Mouse (Mus musculus) stomach, postnatal 0 days (tissue): ENCODE results near the gene Zfp110. TPM values are rescaled to one million over a fixed set of nuclear protein-coding genes. Genes with fewer than 3 reads are reported as not detected.
A peak's percentile ranks its signal among the peaks of the same experiment; 100 is the strongest.

Source experiments
- ATAC-seq: fragments of 200-750 bp; cut with Nextera tagmentation; 2 replicates; pipeline ENCODE4 v1.8.0; 2017; ENCODE audit not compliant: low FRiP score, low TSS enrichment
- DNase-seq: peaks from one replicate; pipeline ENCODE4 v3.0.0-alpha.2; 2016; ENCODE audit warnings: low spot score
- H3K27ac ChIP-seq: fragments of 300-500 bp; sonication (generic); replicated peaks from 2 replicates; pipeline ENCODE4 v1.5.1; 2014; ENCODE audit warnings: mild to moderate bottlenecking, control low read depth
- H3K27me3 ChIP-seq: fragments of 300-500 bp; sonication (generic); 2 replicates; pipeline ENCODE4 v1.6.1; 2014; ENCODE audit warnings: low read length; ENCODE audit not compliant: control insufficient read depth, insufficient read depth
- H3K36me3 ChIP-seq: fragments of 300-500 bp; sonication (generic); 2 replicates; pipeline ENCODE4 v1.6.1; 2014; ENCODE audit warnings: low read length, mixed read lengths; ENCODE audit not compliant: control insufficient read depth, insufficient read depth
- H3K4me1 ChIP-seq: fragments of 300-500 bp; sonication (generic); replicated peaks from 2 replicates; pipeline ENCODE4 v1.6.1; 2014; ENCODE audit warnings: antibody characterized with exemption; ENCODE audit not compliant: control insufficient read depth, insufficient read depth
- H3K4me2 ChIP-seq: fragments of 300-500 bp; sonication (generic); replicated peaks from 2 replicates; pipeline ENCODE4 v1.6.1; 2014; ENCODE audit warnings: low read depth, mild to moderate bottlenecking, control low read depth, moderate library complexity
- H3K4me3 ChIP-seq: fragments of 300-500 bp; sonication (generic); 2 replicates; pipeline ENCODE4 v1.5.1; 2014; ENCODE audit warnings: low read depth, low read length, control low read depth
- H3K9ac ChIP-seq: fragments of 300-500 bp; sonication (generic); 2 replicates; pipeline ENCODE4 v1.6.1; 2014; ENCODE audit warnings: mild to moderate bottlenecking, low read length, control low read depth, mixed read lengths
- H3K9me3 ChIP-seq: fragments of 300-500 bp; sonication (generic); 2 replicates; pipeline ENCODE4 v1.6.1; 2016; ENCODE audit warnings: low read length; ENCODE audit not compliant: control insufficient read depth
- CTCF ChIP-seq: IDR thresholded peaks from 2 replicates; pipeline ENCODE4 v1.5.1; 2016; ENCODE audit warnings: antibody characterized with exemption, low read depth, mild to moderate bottlenecking, moderate library complexity
- EP300 ChIP-seq: optimal IDR thresholded peaks from 2 replicates; pipeline ENCODE3; 2016; ENCODE audit warnings: antibody characterized with exemption
- WGBS: fragments of 180-500 bp; shearing (Covaris S2); extraction: QIAGEN DNeasy Blood & Tissue Kit; methylation state at CpG from one replicate; pipeline ENCODE4 v1.1.7; 2014; 5-methylcytosine and 5-hydroxymethylcytosine counted together
- polyA plus RNA-seq: library from polyadenylated mRNA; unstranded; fragments of >200 nt; fragmentation: Nextera tagmentation; extraction: Ambion mirVana; gene quantifications from 2 replicates; pipeline ENCODE4 v1.2.1, GENCODE M21; 2015

Zfp110 gene
- polyA plus RNA-seq, 1 experiment from 2014 or later, result 15.9 TPM

GRCm38 (mm10) chr7:12802866-12803726 is 31.5 kb upstream of the Zfp110 start, which contains the start of gene Zscan18:
Zscan18 (minus strand) TSS chr7:12803635.
- DNase-seq, result peak; percentile 75

GRCm38 (mm10) chr7:12803727-12804071 is 30.9 kb upstream of the Zfp110 start:
- H3K9ac ChIP-seq, result peak overlapping the region; percentile 69
- H3K27me3 ChIP-seq, result no peaks in the 10 kb centered on the region
- WGBS, result 1% methylated on average over 16 of the region's 16 CpGs
- ATAC-seq, result no peak
- H3K4me1 ChIP-seq, result 0 out of 2 replicates have a peak, but pooled peaks cover 3% of the 10 kb centered on the region
- no peak for TF ChIP-seq CTCF
- no peak for TF ChIP-seq EP300
- peak overlapping the region; percentile 56; the same call in 1 of the 2 replicates for H3K27ac ChIP-seq
- H3K4me2 ChIP-seq, result peak overlapping the region; percentile 76
- DNase-seq, result no peak
- no peaks in the 10 kb centered on the region; the same call in 1 of the 2 replicates for H3K9me3 ChIP-seq
- H3K4me3 ChIP-seq, result peak overlapping the region; percentile 50
- peaks cover 8% of the 10 kb centered on the region; the same call in 1 of the 2 replicates for H3K36me3 ChIP-seq

More at GRCm38 (mm10) chr7:12802866-12803726, 31.5 kb upstream of the Zfp110 start, which contains the start of gene Zscan18:
- Histone ChIP-seq H3K9ac (peak within 1 kb of the TSS; percentile 69), H3K36me3 (0 out of 2 replicates have a peak, but pooled peaks cover 6% of the 10 kb centered on the region), H3K27me3 (no peaks in the 10 kb centered on the region), H3K4me3 (peak within 1 kb of the TSS; percentile 50), H3K9me3 (no peaks in the 10 kb centered on the region), H3K27ac (peak within 1 kb of the TSS; percentile 56; the same call in 1 of the 2 replicates), H3K4me2 (peak within 1 kb of the TSS; percentile 76), H3K4me1 (0 out of 2 replicates have a peak, but pooled peaks cover 3% of the 10 kb centered on the region)
- WGBS, result 5% methylated on average over 31 of the region's 31 CpGs
- TF ChIP-seq EP300 (no peak), CTCF (no peak)
- peak; percentile 97 for ATAC-seq

DNA sequence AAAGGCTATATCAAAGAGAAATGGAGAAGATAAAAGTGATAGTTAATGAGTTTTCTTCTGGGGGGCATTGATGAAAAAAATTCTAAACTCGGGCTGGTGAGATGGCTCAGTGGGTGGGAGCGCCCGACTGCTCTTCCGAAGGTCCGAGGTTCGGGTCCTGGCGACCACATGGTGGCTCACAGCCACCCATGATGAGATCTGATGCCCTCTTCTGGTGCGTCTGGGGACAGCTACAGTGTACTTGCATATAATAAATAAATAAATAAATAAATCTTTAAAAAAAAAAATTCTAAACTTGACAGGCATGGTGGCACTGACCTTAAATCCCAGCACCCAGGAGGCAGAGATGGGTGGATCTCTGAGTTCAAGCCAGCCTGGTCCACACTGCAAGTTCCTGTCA is 19.0 kb upstream of the Zfp110 start:
- TF ChIP-seq EP300 (no peak), CTCF (no peak)
- Histone ChIP-seq H3K4me3 (no peak overlapping the region), H3K9ac (no peak overlapping the region), H3K27me3 (no peaks in the 10 kb centered on the region), H3K36me3 (peaks cover 17% of the 10 kb centered on the region), H3K27ac (no peak overlapping the region), H3K4me2 (no peak overlapping the region), H3K4me1 (no peaks in the 10 kb centered on the region), H3K9me3 (peaks cover 13% of the 10 kb centered on the region; the same call in 1 of the 2 replicates)
- 96% methylated on average over 8 of the region's 8 CpGs for WGBS
- ATAC-seq (no peak), DNase-seq (no peak)

- WGBS, result under 1% methylated on average over 37 of the region's 40 CpGs
- peak within 1 kb of the TSS; percentile 87 for H3K9ac ChIP-seq
Measured at GRCm38 (mm10) chr7:12818521-12819295, 15.9 kb upstream of the Zfp110 start, which contains the start of gene Zfp329. Zfp329 (minus strand) TSS chr7:12818858.

GRCm38 (mm10) chr7:12835193-12835671 is 671 bp downstream of the Zfp110 start:
- no peaks in the 10 kb centered on the region for H3K27me3 ChIP-seq
- ATAC-seq, result peak; percentile 54
- H3K27ac ChIP-seq, result peak overlapping the region; percentile 81
- peak overlapping the region; percentile 68 for H3K4me2 ChIP-seq
- H3K9ac ChIP-seq, result peak overlapping the region; percentile 69
- peaks cover 15% of the 10 kb centered on the region for H3K36me3 ChIP-seq
- H3K4me3 ChIP-seq, result peak overlapping the region; percentile 69
- H3K9me3 ChIP-seq, result peaks cover 4% of the 10 kb centered on the region; the same call in 1 of the 2 replicates
- 24% methylated on average over 13 of the region's 13 CpGs for WGBS
- 0 out of 2 replicates have a peak, but pooled peaks cover 2% of the 10 kb centered on the region for H3K4me1 ChIP-seq
- peak; percentile 23 for DNase-seq
- TF ChIP-seq EP300 (no peak), CTCF (no peak)

More at GRCm38 (mm10) chr7:12818521-12819295, 15.9 kb upstream of the Zfp110 start, which contains the start of gene Zfp329:
- Histone ChIP-seq H3K4me1 (no peaks in the 10 kb centered on the region), H3K4me2 (peak within 1 kb of the TSS; percentile 71), H3K4me3 (peak within 1 kb of the TSS; percentile 90), H3K27me3 (no peaks in the 10 kb centered on the region), H3K27ac (peak within 1 kb of the TSS; percentile 81), H3K36me3 (peaks cover 1% of the 10 kb centered on the region; the same call in 1 of the 2 replicates), H3K9me3 (0 out of 2 replicates have a peak, but pooled peaks cover 4% of the 10 kb centered on the region)
- TF ChIP-seq CTCF (no peak), EP300 (no peak)
- peak; percentile 97 for ATAC-seq
- DNase-seq, result peak; percentile 88
